Mouse (Mus musculus): Measurements from ENCODE around the gene Cxcl16.

Cxcl16 gene

DNA sequence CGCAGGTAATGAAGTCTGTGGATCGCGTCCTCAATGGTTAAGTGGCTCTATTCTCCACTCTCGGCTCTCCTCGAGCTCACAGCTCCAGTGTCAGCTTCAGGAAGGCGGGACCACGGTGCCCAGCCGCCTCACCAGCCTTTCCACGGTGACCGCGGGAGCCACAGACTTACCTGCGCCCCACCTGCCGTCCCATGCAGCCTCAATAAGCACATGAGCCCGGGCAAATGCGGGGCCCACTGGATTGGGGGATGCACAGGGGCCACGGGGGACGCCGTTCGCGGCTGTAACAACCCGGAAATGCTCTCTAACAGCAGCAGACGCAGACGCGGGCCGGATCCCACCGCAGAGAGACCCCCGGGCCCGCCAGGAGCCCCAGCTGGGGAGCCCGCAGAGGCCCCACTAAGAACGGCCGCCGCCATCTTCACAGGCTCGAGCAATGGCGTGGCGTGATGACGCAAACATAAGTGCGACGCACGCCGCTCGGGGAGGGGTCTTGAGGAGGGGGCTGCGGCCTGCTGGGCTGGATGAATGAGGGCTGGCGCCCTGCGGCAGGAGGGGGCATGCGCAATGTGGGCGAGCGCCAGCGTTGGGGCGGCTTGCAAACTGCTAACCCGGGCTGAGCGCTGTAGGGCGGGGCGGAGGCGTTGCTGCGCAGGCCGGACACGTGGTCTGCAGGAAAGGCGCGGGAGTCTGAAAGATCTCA is 50.0 kb downstream of the Cxcl16 start, which contains the start of gene Pelp1:
Gene Pelp1, minus strand, starts transcription at position 438 of the 703 bp plus-strand sequence.
- DNase-seq, result peak; percentile 84

All from lung, postnatal 14 days (tissue).